Mouse (Mus musculus): ENCODE results near the gene Gm3002.
"Not testable (repeated sequence)": the region's sequence is repeated elsewhere in the genome, so short reads cannot be mapped to it uniquely, and the experiment has no call there.

Gm3002 gene

GRCm38 (mm10) chr14:3809774-3810173 is at the start of gene Gm3002:
Gene Gm3002, plus strand, starts transcription at chr14:3810074.
- not testable (repeated sequence) for DNase-seq (ENCODE audit: low spot score)

DNA sequence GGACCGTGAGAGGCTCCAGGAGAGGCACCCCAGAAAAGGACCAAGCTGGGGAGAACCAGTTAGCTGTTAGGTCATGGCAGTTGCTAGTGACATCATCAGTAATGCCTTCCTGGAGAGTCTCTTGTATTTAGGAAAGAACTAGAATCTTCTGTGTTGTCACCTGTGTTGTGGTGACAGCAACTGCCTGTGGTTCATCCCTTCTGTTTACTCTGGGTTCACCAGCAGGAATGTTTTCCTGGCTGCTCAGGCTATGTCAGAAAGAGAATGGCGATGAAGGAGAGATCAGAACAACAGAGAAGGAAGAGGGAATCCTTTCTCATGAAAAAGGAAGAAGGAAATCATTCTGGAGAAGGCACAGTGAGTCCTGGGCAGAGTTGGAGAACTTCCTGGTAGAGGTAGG is 36.1 kb downstream of the Gm3002 start, which contains the start of gene Gm3033:
Gene Gm3033 (plus strand): TSS at position 301 of the 400 bp plus-strand sequence.
- DNase-seq (ENCODE audit: low spot score), result not testable (repeated sequence)

- DNase-seq (ENCODE audit: low spot score), result not testable (repeated sequence)
Measured at GRCm38 (mm10) chr14:3883872-3884271, 74.0 kb downstream of the Gm3002 start, which contains the start of gene Gm2916. Gene Gm2916, plus strand, starts transcription at chr14:3884172.

DNA sequence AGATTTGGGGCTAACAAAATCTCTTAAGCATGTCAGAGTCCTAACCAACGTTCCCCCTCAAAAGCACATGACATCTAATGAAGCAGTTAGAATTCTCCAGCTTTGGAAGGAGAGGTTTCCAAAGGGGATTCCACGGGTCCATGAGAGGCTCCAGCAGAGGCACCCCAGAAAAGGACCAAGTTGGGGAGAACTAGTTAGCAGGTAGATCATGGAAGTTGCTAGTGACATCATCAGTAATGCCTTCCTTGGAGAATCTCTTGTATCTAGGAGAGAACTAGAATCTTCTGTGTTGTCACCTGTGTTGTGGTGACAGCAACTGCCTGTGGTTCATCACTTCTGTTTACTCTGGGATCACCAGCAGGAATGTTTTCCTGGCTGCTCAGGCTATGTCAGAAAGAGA is 121.6 kb downstream of the Gm3002 start, which contains the start of gene Gm3029:
Gene Gm3029 (plus strand): TSS at position 301 of the 400 bp plus-strand sequence.
- DNase-seq (ENCODE audit: low spot score), result not testable (repeated sequence)

DNA sequence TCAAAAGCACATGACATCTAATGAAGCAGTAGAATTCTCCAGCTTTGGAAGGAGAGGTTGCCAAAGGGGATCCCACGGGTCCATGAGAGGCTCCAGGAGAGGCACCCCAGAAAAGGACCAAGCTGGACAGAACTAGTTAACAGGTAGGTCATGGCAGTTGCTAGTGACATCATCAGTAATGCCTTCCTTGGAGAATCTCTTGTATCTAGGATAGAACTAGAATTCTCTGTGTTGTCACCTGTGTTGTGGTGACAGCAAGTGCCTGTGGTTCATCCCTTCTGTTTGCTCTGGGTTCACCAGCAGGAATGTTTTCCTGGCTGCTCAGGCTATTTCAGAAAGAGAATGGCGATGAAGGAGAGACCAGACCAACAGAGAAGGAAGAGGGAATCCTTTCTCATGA is 153.4 kb downstream of the Gm3002 start, which contains the start of gene Gm3095:
Gene Gm3095 (plus strand): TSS at position 301 of the 400 bp plus-strand sequence.
- not testable (repeated sequence) for DNase-seq (ENCODE audit: low spot score)

GRCm38 (mm10) chr14:3998094-3998493 is 188.2 kb downstream of the Gm3002 start, which contains the start of gene Gm3099:
Gene Gm3099, plus strand, starts transcription at chr14:3998394.
- not testable (repeated sequence) for DNase-seq (ENCODE audit: low spot score)

Data from layer of hippocampus, adult 9-10 months (tissue).